Mouse (Mus musculus) liver, embryonic 14 days (tissue): ENCODE results near the gene Ccnk. TPM values are rescaled to one million over a fixed set of nuclear protein-coding genes. Genes with fewer than 3 reads are reported as not detected.

Experiments used
- polyA plus RNA-seq: library from polyadenylated mRNA; depleted of rRNA; stranded (reverse); fragments of >200 nt; gene quantifications from 2 replicates; pipeline ENCODE4 v1.2.3, GENCODE M21; 2012; rRNA removed

Ccnk gene
- polyA plus RNA-seq: 9.2 and 12.2 TPM in 2 replicates

DNA sequence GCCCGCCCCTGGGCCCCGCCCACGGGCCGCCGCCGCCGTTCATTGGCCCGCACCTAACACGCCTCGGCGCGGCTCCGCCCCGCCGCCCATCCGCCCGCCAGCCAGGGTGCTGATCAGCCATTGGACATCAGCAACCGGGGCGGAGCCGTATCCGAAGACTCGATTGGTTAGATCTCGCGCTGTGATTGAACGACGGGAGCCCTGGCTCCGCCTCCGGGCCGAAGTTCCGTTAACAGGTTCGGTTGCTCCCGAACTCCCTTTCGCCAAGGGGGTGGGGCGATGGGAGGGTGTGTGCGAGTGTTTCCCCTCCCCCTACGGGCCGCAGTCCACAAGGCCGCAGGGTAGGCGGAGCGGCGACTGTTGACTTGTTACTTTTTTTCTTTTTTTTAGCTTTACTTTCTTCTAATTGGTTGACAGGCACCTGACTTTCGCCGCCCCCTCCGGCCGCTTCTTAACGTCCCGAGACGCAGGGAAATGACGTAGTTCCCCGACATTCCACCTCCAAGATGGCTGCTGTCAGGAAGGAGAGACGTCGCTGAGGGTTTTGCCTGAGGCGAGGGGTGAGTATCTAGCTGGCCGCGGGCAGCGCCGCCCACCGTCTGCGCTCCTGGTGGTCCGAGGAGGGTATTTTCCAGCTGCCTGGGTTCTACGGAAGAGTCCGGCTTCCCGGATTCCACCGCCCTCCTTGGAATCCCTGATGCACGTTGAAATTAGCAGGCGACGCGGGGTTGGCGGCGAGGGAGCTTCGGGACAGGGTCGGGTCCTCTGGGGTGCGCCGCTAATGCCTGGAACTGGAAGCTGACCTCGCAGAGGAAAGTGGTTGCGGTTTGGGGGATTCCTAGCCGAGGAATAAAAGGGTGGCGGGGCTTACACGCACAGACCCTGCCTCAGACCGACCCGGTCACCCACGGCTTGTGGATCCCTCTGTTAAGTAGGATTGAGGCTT, at the start of gene Ccnk:
Ccnk (plus strand) TSS at position 259 of the 946 bp plus-strand sequence.

DNA sequence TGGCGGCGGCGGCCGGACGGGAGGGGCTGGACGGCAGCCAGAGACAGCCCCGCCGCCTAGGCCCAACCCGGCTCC, 296 bp upstream of the Ccnk start, which contains the start of gene Setd3:
Setd3 (minus strand) TSS at position 69 of the 75 bp plus-strand sequence.

Other genes starting within 250 kb of the Ccnk start
- gene Bcl11b, start 176.0 kb upstream of the Ccnk start, polyA plus RNA-seq: 0.02 and 0.05 TPM in 2 replicates
- 28.2 and 32.5 TPM in 2 replicates for gene Setd3, start 265 bp upstream of the Ccnk start, polyA plus RNA-seq
- 1.7 and 1.8 TPM in 2 replicates for gene Ccdc85c, start 95.8 kb downstream of the Ccnk start, polyA plus RNA-seq
- 0.02 and 0.03 TPM in 2 replicates for gene Hhipl1, start 126.7 kb downstream of the Ccnk start, polyA plus RNA-seq
- 0.47 and 0.60 TPM in 2 replicates for gene Cyp46a1, start 154.8 kb downstream of the Ccnk start, polyA plus RNA-seq
- gene Eml1, start 191.4 kb downstream of the Ccnk start, polyA plus RNA-seq: 1.9 and 2.4 TPM in 2 replicates